Mouse (Mus musculus): ENCODE data around the gene Rag2. TPM values are rescaled to one million over a fixed set of nuclear protein-coding genes. Genes with fewer than 3 reads are reported as not detected.
A peak's percentile ranks its signal among the peaks of the same experiment; 100 is the strongest.

Gene Rag2
- total and polyA plus RNA-seq, 2 experiments from 2014 or later, result not detected

GRCm38 (mm10) chr2:101627227-101627626 is 2.7 kb downstream of the Rag2 start:
- Histone ChIP-seq H3K4me1 (ENCODE audit: insufficient read depth, low read length) (0 out of 2 replicates have a peak, but pooled peaks cover 5% of the 10 kb centered on the region), H3K27me3 (ENCODE audit: insufficient read depth, low read length) (no peaks in the 10 kb centered on the region), H3K4me2 (ENCODE audit: low read depth, low read length, poor library complexity, severe bottlenecking) (no peak overlapping the region), H3K9ac (replicated peaks; ENCODE audit: low read length, poor library complexity, severe bottlenecking) (no peak overlapping the region), H3K27ac (ENCODE audit: low read depth, low read length) (no peak overlapping the region), H3K36me3 (ENCODE audit: insufficient read depth, low read length) (no peaks in the 10 kb centered on the region), H3K9me3 (ENCODE audit: low read length) (no peaks in the 10 kb centered on the region), H3K4me3 (ENCODE audit: low read depth, low read length) (no peak overlapping the region)
- ATAC-seq (ENCODE audit: low FRiP score) (no peak), DNase-seq (ENCODE audit: low spot score) (no peak)
- no peak for TF ChIP-seq CTCF (IDR thresholded peaks at IDR 0.05)

- H3K4me1 ChIP-seq (ENCODE audit: insufficient read depth, low read length), result 0 out of 2 replicates have a peak, but pooled peaks cover 5% of the 10 kb centered on the region
- no peaks in the 10 kb centered on the region for H3K9me3 ChIP-seq (ENCODE audit: low read length)
- peak overlapping the region; percentile 50 for H3K4me3 ChIP-seq (ENCODE audit: low read depth, low read length)
- H3K27me3 ChIP-seq (ENCODE audit: insufficient read depth, low read length), result no peaks in the 10 kb centered on the region
- H3K4me2 ChIP-seq (ENCODE audit: low read depth, low read length, poor library complexity, severe bottlenecking), result peak overlapping the region; percentile 62
- 1% methylated on average over 31 of the region's 31 CpGs for WGBS
- H3K36me3 ChIP-seq (ENCODE audit: insufficient read depth, low read length), result no peaks in the 10 kb centered on the region
- DNase-seq (ENCODE audit: low spot score), result peak; percentile 98
- peak; percentile 99 for ATAC-seq (ENCODE audit: low FRiP score)
- peak overlapping the region; percentile 54 for H3K9ac ChIP-seq (replicated peaks; ENCODE audit: low read length, poor library complexity, severe bottlenecking)
- TF ChIP-seq CTCF (IDR thresholded peaks at IDR 0.05), result no peak; the same call in 1 of the 2 replicates
- peak overlapping the region; percentile 60 for H3K27ac ChIP-seq (ENCODE audit: low read depth, low read length)
Measured at GRCm38 (mm10) chr2:101628297-101629236, 4.0 kb downstream of the Rag2 start.

- H3K27ac ChIP-seq (ENCODE audit: low read depth, low read length), result no peak overlapping the region
- no peak for ATAC-seq (ENCODE audit: low FRiP score)
- no peak for DNase-seq (ENCODE audit: low spot score)
- no peak overlapping the region for H3K4me3 ChIP-seq (ENCODE audit: low read depth, low read length)
- H3K36me3 ChIP-seq (ENCODE audit: insufficient read depth, low read length), result no peaks in the 10 kb centered on the region
- no peak overlapping the region for H3K9ac ChIP-seq (replicated peaks; ENCODE audit: low read length, poor library complexity, severe bottlenecking)
- no peaks in the 10 kb centered on the region for H3K4me1 ChIP-seq (ENCODE audit: insufficient read depth, low read length)
- no peak for TF ChIP-seq CTCF (IDR thresholded peaks at IDR 0.05)
- H3K27me3 ChIP-seq (ENCODE audit: insufficient read depth, low read length), result no peaks in the 10 kb centered on the region
- H3K9me3 ChIP-seq (ENCODE audit: low read length), result no peaks in the 10 kb centered on the region
- H3K4me2 ChIP-seq (ENCODE audit: low read depth, low read length, poor library complexity, severe bottlenecking), result no peak overlapping the region
- WGBS, result 50% methylated on average over 7 of the region's 7 CpGs
Measured at GRCm38 (mm10) chr2:101638979-101639839, 14.7 kb downstream of the Rag2 start.

GRCm38 (mm10) chr2:101639840-101640350 is 15.4 kb downstream of the Rag2 start:
- ATAC-seq (ENCODE audit: low FRiP score), result no peak
- H3K9ac ChIP-seq (replicated peaks; ENCODE audit: low read length, poor library complexity, severe bottlenecking), result no peak overlapping the region
- no peaks in the 10 kb centered on the region for H3K36me3 ChIP-seq (ENCODE audit: insufficient read depth, low read length)
- no peak for TF ChIP-seq CTCF (IDR thresholded peaks at IDR 0.05)
- H3K4me3 ChIP-seq (ENCODE audit: low read depth, low read length), result no peak overlapping the region
- WGBS, result 67% methylated on average over 3 of the region's 3 CpGs
- no peak overlapping the region for H3K27ac ChIP-seq (ENCODE audit: low read depth, low read length)
- H3K9me3 ChIP-seq (ENCODE audit: low read length), result no peaks in the 10 kb centered on the region
- no peak overlapping the region for H3K4me2 ChIP-seq (ENCODE audit: low read depth, low read length, poor library complexity, severe bottlenecking)
- H3K27me3 ChIP-seq (ENCODE audit: insufficient read depth, low read length), result no peaks in the 10 kb centered on the region
- no peak for DNase-seq (ENCODE audit: low spot score)
- no peaks in the 10 kb centered on the region for H3K4me1 ChIP-seq (ENCODE audit: insufficient read depth, low read length)

GRCm38 (mm10) chr2:101645841-101646240 is 21.3 kb downstream of the Rag2 start:
- Histone ChIP-seq H3K9me3 (ENCODE audit: low read length) (no peaks in the 10 kb centered on the region), H3K4me2 (ENCODE audit: low read depth, low read length, poor library complexity, severe bottlenecking) (no peak overlapping the region), H3K36me3 (ENCODE audit: insufficient read depth, low read length) (no peaks in the 10 kb centered on the region), H3K4me1 (ENCODE audit: insufficient read depth, low read length) (no peaks in the 10 kb centered on the region), H3K4me3 (ENCODE audit: low read depth, low read length) (no peak overlapping the region), H3K27me3 (ENCODE audit: insufficient read depth, low read length) (no peaks in the 10 kb centered on the region), H3K9ac (replicated peaks; ENCODE audit: low read length, poor library complexity, severe bottlenecking) (no peak overlapping the region), H3K27ac (ENCODE audit: low read depth, low read length) (no peak overlapping the region)
- 86% methylated on average over 1 of the region's 1 CpGs for WGBS
- ATAC-seq (ENCODE audit: low FRiP score) (no peak), DNase-seq (ENCODE audit: low spot score) (no peak)
- 0 out of 2 replicates have a peak, but pooled peaks have one; percentile 9 for TF ChIP-seq CTCF (IDR thresholded peaks at IDR 0.05)
